Mouse (Mus musculus): ENCODE results near the gene Wdr83. TPM values are rescaled to one million over a fixed set of nuclear protein-coding genes. Genes with fewer than 3 reads are reported as not detected.

Wdr83 gene
- total and polyA plus RNA-seq, 3 experiments = 27.0 to 58.4 TPM; not detected in 1

DNA sequence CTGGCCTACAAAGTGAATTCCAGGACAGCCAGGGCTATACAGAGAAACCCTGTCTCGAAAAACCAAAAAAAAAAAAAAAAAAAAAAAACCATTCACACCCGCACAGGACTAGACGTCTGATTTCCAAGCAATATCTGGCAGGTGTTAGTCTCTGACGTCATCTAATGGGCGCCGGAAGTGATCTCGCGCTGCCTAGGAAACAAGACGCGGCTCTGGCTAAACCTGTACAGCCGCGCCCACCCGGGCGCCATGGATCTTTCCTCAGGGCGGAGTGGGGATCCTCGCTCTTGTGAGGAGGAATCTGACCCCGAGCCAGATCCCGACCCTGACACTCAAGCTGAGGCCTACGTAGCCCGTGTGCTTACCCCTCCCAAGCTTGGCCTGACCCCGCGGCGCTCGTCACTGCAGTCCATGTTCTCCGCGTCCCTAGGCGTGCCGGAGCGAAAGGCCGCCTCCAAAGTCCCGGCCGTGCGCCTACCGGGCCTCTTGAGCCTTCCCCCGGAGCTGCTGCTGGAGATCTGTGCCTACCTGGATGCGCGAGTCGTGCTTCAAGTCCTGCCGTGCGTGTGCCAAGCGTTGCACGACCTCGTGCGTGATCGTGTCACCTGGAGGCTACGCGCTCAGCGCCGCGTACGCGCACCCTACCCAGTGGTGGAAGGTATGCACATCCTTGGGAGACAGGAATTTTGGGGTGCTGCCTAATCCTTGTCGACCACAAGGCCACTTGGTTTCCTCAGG is 21.1 kb downstream of the Wdr83 start, which contains the start of gene Fbxw9 (continued):
- no peak for TF ChIP-seq TBP (IDR thresholded peaks at IDR 0.05; ENCODE audit: low read depth, low read length)
- TF ChIP-seq MYC (IDR thresholded peaks at IDR 0.05; ENCODE audit: low read depth, low read length) = no peak
- no peak for TF ChIP-seq E2F4 (IDR thresholded peaks at IDR 0.05; ENCODE audit: borderline replicate concordance, low read depth, low read length)

GRCm38 (mm10) chr8:85057367-85057766 is 23.7 kb downstream of the Wdr83 start:
- Histone ChIP-seq H3K36me3 (ENCODE audit: control insufficient read depth in 1 of 2, insufficient read depth in 2 of 2, low read length in 2 of 2) (peaks cover 0 to 3% of the 10 kb centered on the region in 2 experiments; a peak in 2 of 4 replicates), H3K79me2 (ENCODE audit: control insufficient read depth, insufficient read depth, low read length, poor library complexity) (0 out of 2 replicates have a peak, but pooled peaks cover 2% of the 10 kb centered on the region), H3K27ac (ENCODE audit: control insufficient read depth, low read depth, low read length) (no peak overlapping the region), H3K9me3 (replicated peaks; ENCODE audit: insufficient read depth, low read length) (no peaks in the 10 kb centered on the region), H3K4me1 (ENCODE audit: control insufficient read depth in 1 of 2, insufficient read depth in 2 of 2, low read length in 2 of 2) (0 out of 4 replicates have a peak, but pooled peaks cover 0 to 3% of the 10 kb centered on the region in 2 experiments), H3K9ac (ENCODE audit: control insufficient read depth, low read depth, low read length, poor library complexity, severe bottlenecking) (no peak overlapping the region), H3K4me3 (ENCODE audit: control insufficient read depth in 1 of 2, insufficient read depth in 1 of 2, low read depth in 2 of 2, low read length in 2 of 2) (no peak overlapping the region), H3K27me3 (ENCODE audit: control insufficient read depth in 1 of 2, insufficient read depth in 2 of 2, low read length in 2 of 2) (no peaks in the 10 kb centered on the region)
- no peak for DNase-seq (ENCODE audit: low read depth, low spot score)
- TF ChIP-seq BHLHE40 (IDR thresholded peaks at IDR 0.05; ENCODE audit: borderline replicate concordance, low read depth, low read length) (no peak), RCOR1 (IDR thresholded peaks at IDR 0.05; ENCODE audit: low read depth, low read length) (no peak), CHD1 (IDR thresholded peaks at IDR 0.05; ENCODE audit: low read depth, low read length) (no peak), GABPA (IDR thresholded peaks at IDR 0.05; ENCODE audit: low read depth, low read length) (no peak), TCF12 (IDR thresholded peaks at IDR 0.05; ENCODE audit: low read depth, low read length) (no peak), SIN3A (IDR thresholded peaks at IDR 0.05; ENCODE audit: low read length) (no peak), CTCF (IDR thresholded peaks at IDR 0.05 in 2 of 3, conservative IDR thresholded peaks at IDR 0.05 in 1 of 3; ENCODE audit: control insufficient read depth in 1 of 3, insufficient read depth in 1 of 3, low read depth in 2 of 3, low read length in 3 of 3, poor library complexity in 1 of 3, severe bottlenecking in 1 of 3) (no peak), CHD2 (IDR thresholded peaks at IDR 0.05; ENCODE audit: low read length) (no peak), JUND (IDR thresholded peaks at IDR 0.05; ENCODE audit: low read depth, low read length) (no peak)

DNA sequence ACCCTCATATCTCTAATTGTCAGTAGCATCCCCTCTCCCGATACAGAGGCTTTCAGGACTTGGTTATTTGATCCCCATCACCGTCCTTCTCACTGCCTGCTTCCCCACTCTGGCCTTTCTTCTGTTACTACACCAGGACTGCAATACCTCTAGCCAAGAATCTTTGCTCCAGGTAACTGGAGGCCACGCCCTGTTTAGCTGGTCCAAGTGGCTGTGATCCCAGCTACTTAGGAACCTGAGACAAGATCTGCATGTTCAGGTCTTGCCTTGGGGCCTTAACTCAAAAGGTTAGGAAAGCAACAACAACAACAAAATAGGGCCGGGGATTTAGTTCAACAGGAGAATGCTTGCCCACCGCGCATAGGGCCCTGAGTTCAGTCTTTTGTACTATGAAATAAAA is 37.5 kb downstream of the Wdr83 start:
- Histone ChIP-seq H3K9me3 (replicated peaks; ENCODE audit: insufficient read depth, low read length) (no peaks in the 10 kb centered on the region), H3K4me1 (ENCODE audit: control insufficient read depth in 1 of 2, insufficient read depth in 2 of 2, low read length in 2 of 2) (peaks cover 3 to 11% of the 10 kb centered on the region in 2 experiments), H3K27ac (ENCODE audit: control insufficient read depth, low read depth, low read length) (no peak overlapping the region), H3K9ac (ENCODE audit: control insufficient read depth, low read depth, low read length, poor library complexity, severe bottlenecking) (no peak overlapping the region), H3K4me3 (ENCODE audit: control insufficient read depth in 1 of 2, insufficient read depth in 1 of 2, low read depth in 2 of 2, low read length in 2 of 2) (no peak overlapping the region), H3K36me3 (ENCODE audit: control insufficient read depth in 1 of 2, insufficient read depth in 2 of 2, low read length in 2 of 2) (peaks cover 28 to 54% of the 10 kb centered on the region in 2 experiments), H3K27me3 (ENCODE audit: control insufficient read depth in 1 of 2, insufficient read depth in 2 of 2, low read length in 2 of 2) (no peaks in the 10 kb centered on the region), H3K79me2 (ENCODE audit: control insufficient read depth, insufficient read depth, low read length, poor library complexity) (peaks cover 38% of the 10 kb centered on the region)
- no peak for TF ChIP-seq RAD21 (IDR thresholded peaks at IDR 0.05; ENCODE audit: low read depth, low read length)
- no peak for TF ChIP-seq BHLHE40 (IDR thresholded peaks at IDR 0.05; ENCODE audit: borderline replicate concordance, low read depth, low read length)
- no peak for TF ChIP-seq MYB (IDR thresholded peaks at IDR 0.05; ENCODE audit: low read depth, low read length)
- TF ChIP-seq E2F4 (IDR thresholded peaks at IDR 0.05; ENCODE audit: borderline replicate concordance, low read depth, low read length) = no peak
- no peak for TF ChIP-seq MAX (IDR thresholded peaks at IDR 0.05; ENCODE audit: low read length)
- no peak for TF ChIP-seq MAZ (IDR thresholded peaks at IDR 0.05; ENCODE audit: low read depth, low read length)
- TF ChIP-seq ELF1 (IDR thresholded peaks at IDR 0.05; ENCODE audit: low read depth, low read length) = no peak
- no peak for TF ChIP-seq MYC (IDR thresholded peaks at IDR 0.05; ENCODE audit: low read depth, low read length)
- TF ChIP-seq POLR2A (IDR thresholded peaks at IDR 0.05; ENCODE audit: control insufficient read depth in 1 of 2, insufficient read depth in 1 of 2, low read depth in 1 of 2, low read length in 2 of 2, poor library complexity in 1 of 2) = no peak
- TF ChIP-seq EP300 (IDR thresholded peaks at IDR 0.05; ENCODE audit: low read depth in 1 of 2, low read length in 2 of 2) = no peak
- no peak for TF ChIP-seq NRF1 (IDR thresholded peaks at IDR 0.05; ENCODE audit: insufficient read depth, low read depth, low read length, poor library complexity, severe bottlenecking)
- no peak for DNase-seq (ENCODE audit: low read depth, low spot score)
